Mouse (Mus musculus) hindbrain, embryonic 13.5 days (tissue): ENCODE data around the gene Mark3. TPM values are rescaled to one million over a fixed set of nuclear protein-coding genes. Genes with fewer than 3 reads are reported as not detected.

Experiments used
- ATAC-seq: fragments of 200-750 bp; cut with Nextera tagmentation; 2 replicates; pipeline ENCODE4 v1.8.0; 2017; ENCODE audit warnings: moderate TSS enrichment; ENCODE audit not compliant: low FRiP score
- H3K27ac ChIP-seq: fragments of 300-500 bp; sonication (generic); 2 replicates; pipeline ENCODE4 v1.5.1; 2015; ENCODE audit warnings: inconsistent platforms, mild to moderate bottlenecking, moderate library complexity
- H3K27me3 ChIP-seq: fragments of 300-500 bp; sonication (generic); 2 replicates; pipeline ENCODE4 v1.6.1; 2015; ENCODE audit warnings: mild to moderate bottlenecking, inconsistent platforms
- H3K36me3 ChIP-seq: fragments of 300-500 bp; sonication (generic); 2 replicates; pipeline ENCODE4 v1.6.1; 2015; ENCODE audit warnings: mild to moderate bottlenecking, inconsistent platforms
- H3K4me1 ChIP-seq: fragments of 300-500 bp; sonication (generic); replicated peaks from 2 replicates; pipeline ENCODE4 v1.6.1; 2015; ENCODE audit warnings: inconsistent platforms
- H3K4me2 ChIP-seq: fragments of 300-500 bp; sonication (generic); 2 replicates; pipeline ENCODE4 v1.6.1; 2015; ENCODE audit warnings: inconsistent platforms, mild to moderate bottlenecking, moderate library complexity
- H3K4me3 ChIP-seq: fragments of 300-500 bp; sonication (generic); 2 replicates; pipeline ENCODE4 v1.5.1; 2015; ENCODE audit warnings: mild to moderate bottlenecking, inconsistent platforms
- H3K9ac ChIP-seq: fragments of 300-500 bp; sonication (generic); 2 replicates; pipeline ENCODE4 v1.6.1; 2015; ENCODE audit warnings: mild to moderate bottlenecking, inconsistent platforms
- H3K9me3 ChIP-seq: fragments of 300-500 bp; sonication (generic); 2 replicates; pipeline ENCODE4 v1.6.1; 2016; ENCODE audit warnings: inconsistent platforms
- WGBS: fragments of 180-500 bp; shearing (Covaris S2); methylation state at CpG from one replicate; pipeline ENCODE4 v1.1.7; 2015; 5-methylcytosine and 5-hydroxymethylcytosine counted together
- polyA plus RNA-seq: library from polyadenylated mRNA; unstranded; fragments of >200 nt; fragmentation: Nextera tagmentation; extraction: Ambion mirVana; gene quantifications from 2 replicates; pipeline ENCODE4 v1.2.1, GENCODE M21; 2015

Mark3 gene
- polyA plus RNA-seq, 1 experiment from 2014 or later: 50.9 TPM

DNA sequence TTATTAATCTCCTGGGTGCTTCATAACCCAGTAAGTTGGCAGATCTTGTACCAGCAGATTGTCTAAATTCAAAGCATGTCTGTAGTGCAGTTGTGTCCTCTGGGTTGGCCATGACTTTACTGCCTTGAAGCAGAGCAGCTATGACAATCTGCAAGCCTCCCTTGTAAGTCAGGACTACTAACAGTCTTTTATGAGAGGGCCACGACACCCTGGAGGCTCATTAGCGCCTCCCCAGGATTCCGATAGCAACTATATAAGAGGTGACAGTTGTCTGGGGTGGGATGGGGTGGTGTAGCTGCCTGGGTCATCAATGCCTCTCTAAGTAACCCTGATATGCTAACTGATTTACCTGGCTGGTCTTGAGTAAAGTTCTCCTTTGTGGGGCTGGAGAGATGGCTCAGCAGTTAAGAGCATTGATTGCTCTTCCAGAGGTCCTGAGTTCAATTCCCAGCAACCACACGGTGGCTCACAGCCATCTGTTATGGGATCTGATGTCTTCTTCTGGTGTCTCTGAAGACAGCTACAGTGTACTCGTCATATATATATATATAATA lies 11.2 kb upstream of the Mark3 start:
- H3K27me3 ChIP-seq: no peaks in the 10 kb centered on the region
- H3K4me3 ChIP-seq: no peak overlapping the region
- no peak overlapping the region for H3K27ac ChIP-seq
- peaks cover 11% of the 10 kb centered on the region for H3K4me1 ChIP-seq
- ATAC-seq: no peak
- H3K9me3 ChIP-seq: no peaks in the 10 kb centered on the region
- no peaks in the 10 kb centered on the region for H3K36me3 ChIP-seq
- 46% methylated on average over 5 of the region's 5 CpGs for whole genome bisulfite sequencing
- no peak overlapping the region for H3K9ac ChIP-seq
- H3K4me2 ChIP-seq: no peak overlapping the region

DNA sequence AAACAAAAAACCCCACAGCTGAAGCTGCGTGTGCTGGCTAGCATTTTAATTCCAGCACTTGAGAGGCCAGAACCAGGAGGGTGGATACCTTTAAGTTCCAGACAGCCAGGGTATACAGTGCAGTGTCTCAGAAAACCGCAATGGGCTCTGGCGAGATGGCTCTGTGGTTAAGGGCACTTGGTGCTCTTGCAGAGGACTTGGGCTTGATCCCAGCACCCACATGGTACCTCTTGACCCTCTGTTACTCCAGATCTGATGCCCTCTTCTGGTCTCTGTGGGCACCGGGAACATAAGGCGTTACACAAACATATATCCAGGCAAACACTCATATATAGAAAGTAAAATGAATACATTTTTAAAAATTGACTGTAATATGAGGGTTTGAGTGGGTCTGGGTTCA lies 9.0 kb upstream of the Mark3 start:
- Histone ChIP-seq H3K4me2 (no peak overlapping the region), H3K27ac (no peak overlapping the region), H3K9me3 (no peaks in the 10 kb centered on the region), H3K36me3 (no peaks in the 10 kb centered on the region), H3K9ac (no peak overlapping the region), H3K27me3 (no peaks in the 10 kb centered on the region), H3K4me3 (no peak overlapping the region), H3K4me1 (peaks cover 2% of the 10 kb centered on the region)
- ATAC-seq: no peak
- WGBS: 89% methylated on average over 5 of the region's 5 CpGs

DNA sequence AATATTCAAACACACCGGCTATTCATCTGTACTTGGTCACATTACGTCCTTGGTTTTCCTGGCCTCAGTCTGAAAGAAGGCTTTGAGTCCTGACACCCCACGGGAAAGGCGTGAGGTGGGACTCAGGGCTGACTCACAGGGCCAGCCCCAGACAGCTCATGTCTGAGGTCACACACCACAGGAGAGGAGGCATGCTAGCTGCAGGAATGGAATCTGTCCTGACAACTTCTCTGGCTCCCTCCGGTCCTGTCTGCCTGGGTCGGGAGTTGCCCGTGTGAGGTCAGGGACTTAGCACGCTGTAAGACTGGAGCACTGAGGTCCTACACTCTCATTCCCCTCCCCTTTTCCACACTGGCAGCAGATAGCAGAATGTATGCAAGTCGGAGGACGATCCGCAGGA lies 5.5 kb upstream of the Mark3 start:
- no peaks in the 10 kb centered on the region for H3K9me3 ChIP-seq
- no peak overlapping the region for H3K4me3 ChIP-seq
- H3K4me2 ChIP-seq: no peak overlapping the region
- H3K27ac ChIP-seq: no peak overlapping the region
- H3K9ac ChIP-seq: no peak overlapping the region
- no peaks in the 10 kb centered on the region for H3K27me3 ChIP-seq
- H3K4me1 ChIP-seq: peaks cover 20% of the 10 kb centered on the region
- no peak for ATAC-seq
- H3K36me3 ChIP-seq: no peaks in the 10 kb centered on the region
- 66% methylated on average over 11 of the region's 11 CpGs for WGBS

DNA sequence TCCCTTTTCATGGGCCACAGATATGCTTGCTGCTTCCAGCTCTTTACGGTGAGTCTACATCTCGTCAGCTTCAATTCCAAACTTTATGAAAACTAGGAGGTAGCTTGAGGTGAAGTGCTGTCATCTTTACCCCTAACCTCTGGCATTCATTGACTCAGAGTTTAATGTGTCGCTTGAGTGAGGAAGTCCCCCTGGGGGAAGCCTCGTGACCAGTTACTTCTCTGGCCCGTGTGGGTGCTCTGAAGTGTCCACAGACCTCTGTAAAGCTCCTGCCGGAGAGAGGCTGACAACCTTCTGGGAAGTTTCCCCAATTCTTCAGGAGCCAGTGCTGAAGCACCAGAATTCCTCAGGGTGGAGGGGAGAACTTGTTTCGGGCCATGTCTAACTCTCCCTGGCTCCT lies 1.9 kb upstream of the Mark3 start:
- no peak overlapping the region for H3K27ac ChIP-seq
- H3K4me2 ChIP-seq: peak overlapping the region; percentile 84; the same call in 1 of the 2 replicates

DNA sequence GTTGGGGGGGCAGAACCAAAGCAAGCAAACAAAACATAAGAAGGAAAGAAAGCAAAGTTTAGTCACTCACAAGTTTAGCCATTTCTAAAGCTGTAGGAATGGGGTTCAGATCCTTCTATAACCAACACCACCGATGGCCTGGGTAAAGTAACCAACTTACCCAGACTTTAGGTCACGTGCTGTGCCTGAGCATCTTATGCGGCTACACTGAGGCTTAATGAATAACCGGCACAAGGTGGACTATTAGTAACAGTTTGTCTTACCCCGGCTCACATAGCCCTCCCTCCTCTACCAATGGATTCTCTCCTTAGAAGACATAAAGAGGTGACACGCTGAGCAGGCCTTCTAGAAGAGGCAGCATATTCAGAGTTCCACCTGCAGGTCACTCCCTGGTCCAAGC lies 1.0 kb upstream of the Mark3 start:
- Histone ChIP-seq H3K36me3 (no peaks in the 10 kb centered on the region), H3K27ac (peak overlapping the region; percentile 98), H3K4me1 (peaks cover 35% of the 10 kb centered on the region), H3K27me3 (no peaks in the 10 kb centered on the region), H3K4me2 (peak overlapping the region; percentile 84), H3K4me3 (peak overlapping the region; percentile 99), H3K9me3 (no peaks in the 10 kb centered on the region), H3K9ac (peak overlapping the region; percentile 69)
- no peak for ATAC-seq
- WGBS: 32% methylated on average over 6 of the region's 6 CpGs

More for the DNA sequence above, 1.9 kb upstream of the Mark3 start:
- H3K4me1 ChIP-seq: peaks cover 35% of the 10 kb centered on the region
- no peaks in the 10 kb centered on the region for H3K36me3 ChIP-seq
- H3K4me3 ChIP-seq: no peak overlapping the region
- WGBS: 82% methylated on average over 7 of the region's 7 CpGs
- ATAC-seq: no peak
- H3K9ac ChIP-seq: peak overlapping the region; percentile 69; the same call in 1 of the 2 replicates
- no peaks in the 10 kb centered on the region for H3K9me3 ChIP-seq
- H3K27me3 ChIP-seq: no peaks in the 10 kb centered on the region

DNA sequence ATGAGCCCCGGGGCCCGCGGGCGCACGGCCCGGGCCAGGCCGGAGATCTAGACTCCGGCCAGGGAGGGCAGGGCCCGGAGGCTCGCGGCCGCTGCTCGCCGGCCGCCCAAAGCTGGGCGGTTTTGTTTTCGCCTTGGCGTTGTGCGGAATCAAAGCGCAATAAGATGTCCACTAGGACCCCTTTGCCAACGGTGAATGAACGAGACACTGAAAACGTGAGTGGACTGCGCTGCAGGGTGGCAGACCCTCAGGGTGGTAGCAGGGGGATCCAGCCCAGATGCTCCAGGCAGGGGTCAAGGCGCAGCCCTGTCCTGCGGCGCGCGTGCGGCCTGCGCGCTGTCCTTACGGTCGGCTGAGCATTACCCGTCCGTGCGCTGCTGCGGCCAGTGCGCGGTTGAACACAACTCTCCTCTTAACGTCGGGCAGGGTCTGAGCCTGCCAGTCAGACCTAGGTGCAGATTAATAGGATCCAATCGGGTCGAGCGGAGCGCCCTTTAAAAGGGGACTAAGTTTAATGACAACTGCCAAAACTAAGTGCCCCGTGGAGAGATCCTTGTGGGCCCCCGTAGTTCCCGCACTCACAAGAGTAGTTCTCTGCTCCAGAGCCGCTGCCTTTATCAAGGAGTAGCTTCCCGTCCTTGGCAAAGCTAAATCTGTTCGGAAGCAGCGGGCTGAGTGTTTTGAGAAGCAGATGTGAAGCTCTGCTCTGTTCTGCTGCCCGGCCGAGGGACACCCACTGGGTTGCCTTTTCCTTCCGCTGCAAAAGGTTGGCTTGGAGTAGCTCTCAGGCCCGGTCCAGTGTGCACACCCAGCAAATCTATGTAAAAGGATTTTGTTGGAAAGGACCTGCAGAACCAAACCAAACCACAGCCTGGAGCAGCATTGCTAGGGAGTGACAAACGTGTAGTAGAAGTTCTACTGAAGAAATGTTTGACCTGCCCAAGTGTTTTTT lies 840 bp downstream of the Mark3 start:
- WGBS: under 1% methylated on average over 57 of the region's 58 CpGs
- Histone ChIP-seq H3K4me2 (peak overlapping the region; percentile 84), H3K9me3 (no peaks in the 10 kb centered on the region), H3K9ac (peak overlapping the region; percentile 100), H3K4me3 (peak overlapping the region; percentile 99), H3K4me1 (peaks cover 35% of the 10 kb centered on the region), H3K27ac (peak overlapping the region; percentile 98), H3K36me3 (no peaks in the 10 kb centered on the region), H3K27me3 (no peaks in the 10 kb centered on the region)
- ATAC-seq: peak; percentile 29

DNA sequence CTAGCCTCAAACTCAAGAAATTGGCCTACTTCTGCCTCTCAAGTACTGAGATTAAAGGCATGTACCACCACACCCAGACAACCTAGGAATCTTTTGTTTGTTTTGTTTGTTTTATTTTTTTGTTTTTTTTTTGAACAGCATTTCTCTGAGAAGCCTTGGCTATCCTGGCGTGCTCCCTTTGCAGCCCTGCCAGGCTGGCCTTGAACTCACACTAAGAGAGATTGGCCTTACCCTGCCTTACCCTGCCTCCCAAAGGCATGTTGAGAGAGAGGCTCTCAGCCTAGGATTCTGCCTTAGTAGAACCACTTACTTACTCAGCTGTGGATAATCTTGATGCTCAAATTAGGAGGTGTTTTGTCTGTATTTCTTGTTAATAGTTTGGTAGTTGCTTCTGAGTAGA lies 8.7 kb downstream of the Mark3 start:
- Histone ChIP-seq H3K4me2 (no peak overlapping the region), H3K4me3 (no peak overlapping the region), H3K9ac (no peak overlapping the region), H3K27ac (no peak overlapping the region), H3K27me3 (no peaks in the 10 kb centered on the region), H3K36me3 (no peaks in the 10 kb centered on the region), H3K4me1 (peaks cover 10% of the 10 kb centered on the region), H3K9me3 (no peaks in the 10 kb centered on the region)
- no peak for ATAC-seq
- WGBS: 71% methylated on average over 1 of the region's 1 CpGs

DNA sequence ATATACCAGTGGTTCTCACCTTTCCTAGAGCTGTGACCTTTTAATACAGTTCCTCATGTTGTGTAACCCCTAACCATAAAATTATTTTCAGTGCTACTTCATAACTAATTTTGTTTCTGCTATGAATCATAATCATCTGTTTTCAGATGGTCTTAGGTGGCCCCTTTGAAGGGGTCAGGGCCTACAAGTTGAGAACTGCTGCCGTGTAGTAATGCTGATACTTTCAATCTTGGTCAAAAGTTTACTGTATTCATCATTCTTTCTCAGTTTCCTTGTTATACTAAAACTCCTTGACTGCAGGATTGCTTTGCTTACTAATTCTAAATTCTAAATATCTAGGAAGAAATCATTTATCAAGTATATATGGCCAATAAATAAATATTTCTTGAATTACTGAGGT lies 10.1 kb downstream of the Mark3 start:
- H3K9ac ChIP-seq: no peak overlapping the region
- no peaks in the 10 kb centered on the region for H3K36me3 ChIP-seq
- H3K9me3 ChIP-seq: no peaks in the 10 kb centered on the region
- 92% methylated on average over 1 of the region's 1 CpGs for WGBS
- no peak overlapping the region for H3K27ac ChIP-seq
- H3K4me2 ChIP-seq: no peak overlapping the region
- no peaks in the 10 kb centered on the region for H3K27me3 ChIP-seq
- H3K4me1 ChIP-seq: peaks cover 12% of the 10 kb centered on the region
- ATAC-seq: no peak
- no peak overlapping the region for H3K4me3 ChIP-seq

DNA sequence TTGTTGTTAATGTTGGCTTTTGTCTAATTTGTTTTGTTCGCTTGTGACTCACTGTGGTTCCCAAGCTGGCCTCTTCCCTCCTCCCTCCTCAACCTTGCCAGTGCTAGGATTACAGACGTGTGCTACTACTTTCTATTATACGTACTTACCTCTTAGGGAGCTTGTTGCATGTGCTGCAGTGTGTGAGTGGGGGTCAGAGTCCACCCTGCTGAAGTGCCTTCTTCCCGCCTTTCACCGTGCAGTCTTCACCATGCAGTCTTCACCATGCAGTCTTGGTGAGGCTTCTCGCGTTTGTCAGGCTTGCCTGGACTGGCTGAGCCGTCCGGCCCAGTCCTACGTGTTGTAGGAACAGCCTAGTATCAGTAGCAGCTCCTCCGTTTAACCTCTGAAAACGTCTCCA lies 12.9 kb downstream of the Mark3 start:
- Histone ChIP-seq H3K4me1 (peaks cover 12% of the 10 kb centered on the region), H3K9me3 (no peaks in the 10 kb centered on the region), H3K4me2 (no peak overlapping the region), H3K27me3 (no peaks in the 10 kb centered on the region), H3K36me3 (no peaks in the 10 kb centered on the region), H3K27ac (no peak overlapping the region), H3K9ac (no peak overlapping the region), H3K4me3 (no peak overlapping the region)
- 90% methylated on average over 12 of the region's 12 CpGs for WGBS
- no peak for ATAC-seq

DNA sequence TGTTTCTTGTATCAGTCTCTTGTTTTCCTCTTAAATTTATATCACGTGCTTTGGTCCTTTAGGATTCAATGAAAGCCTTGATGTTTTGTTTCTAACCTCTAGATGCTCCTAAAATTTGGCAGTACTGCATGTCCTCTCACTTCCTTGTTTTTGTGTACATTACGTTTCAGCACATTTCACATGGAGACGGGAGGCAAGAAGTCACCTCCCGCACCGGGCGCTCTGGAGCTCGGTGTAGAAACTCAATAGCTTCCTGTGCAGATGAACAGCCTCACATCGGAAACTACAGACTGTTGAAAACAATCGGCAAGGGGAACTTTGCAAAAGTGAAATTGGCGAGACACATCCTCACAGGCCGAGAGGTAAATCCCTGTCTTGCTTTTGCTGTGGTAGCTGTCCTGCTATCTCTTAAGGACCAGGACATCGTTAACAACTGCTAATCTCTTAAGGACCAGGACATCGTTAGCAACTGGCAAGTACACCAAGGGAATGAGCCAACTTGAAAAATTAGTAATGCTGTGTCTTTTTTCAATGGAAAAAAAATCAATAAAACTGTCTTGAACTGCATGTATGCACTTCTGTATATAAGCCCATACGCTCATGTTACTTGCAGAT lies 18.2 kb downstream of the Mark3 start:
- H3K27me3 ChIP-seq: no peaks in the 10 kb centered on the region
- H3K4me3 ChIP-seq: no peak overlapping the region
- H3K27ac ChIP-seq: no peak overlapping the region
- no peaks in the 10 kb centered on the region for H3K9me3 ChIP-seq
- no peak overlapping the region for H3K4me2 ChIP-seq
- WGBS: 89% methylated on average over 14 of the region's 14 CpGs
- ATAC-seq: no peak
- H3K4me1 ChIP-seq: peaks cover 3% of the 10 kb centered on the region; the same call in 1 of the 2 replicates
- no peak overlapping the region for H3K9ac ChIP-seq
- peaks cover 46% of the 10 kb centered on the region for H3K36me3 ChIP-seq

DNA sequence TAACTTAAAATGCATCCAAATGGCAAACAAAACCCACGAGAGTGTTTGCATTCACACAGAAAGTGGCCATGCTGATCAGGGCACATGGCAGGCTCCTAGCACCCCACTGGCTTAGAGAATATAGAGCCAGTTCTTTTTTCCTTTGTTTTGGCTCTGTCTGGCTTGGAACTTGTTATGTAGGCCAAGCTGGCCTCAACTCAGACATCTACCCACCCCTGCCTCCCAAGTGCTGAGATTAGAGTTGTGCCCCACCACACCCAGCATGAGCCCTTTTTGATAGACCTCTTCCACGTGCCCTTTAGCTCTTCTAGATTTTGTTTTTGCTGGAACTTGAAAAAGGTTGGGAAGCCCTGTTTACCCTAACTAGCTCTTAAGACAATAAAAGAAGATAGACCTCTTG lies 19.5 kb downstream of the Mark3 start:
- 72% methylated on average over 2 of the region's 2 CpGs for WGBS
- no peak for ATAC-seq
- H3K36me3 ChIP-seq: peaks cover 57% of the 10 kb centered on the region

DNA sequence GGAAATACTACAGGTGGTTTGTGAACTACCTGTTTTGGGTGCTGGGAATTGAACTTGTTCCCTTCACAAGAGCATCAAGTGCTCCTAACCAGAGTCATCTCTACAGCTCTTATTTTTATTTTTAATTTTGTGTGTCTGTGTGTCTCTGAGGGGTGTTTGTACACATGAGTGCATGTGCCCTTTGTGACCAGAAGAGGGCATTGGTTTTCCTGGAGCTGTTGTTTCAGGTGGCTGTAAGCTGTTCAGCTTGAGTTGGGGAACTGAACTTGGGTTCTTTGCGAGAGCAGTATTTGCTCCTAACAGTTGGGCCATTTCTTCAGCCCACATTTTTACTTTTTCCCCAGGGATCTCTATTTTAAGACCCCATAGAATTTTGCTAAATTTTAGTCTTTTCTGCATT lies 23.0 kb downstream of the Mark3 start:
- no peak overlapping the region for H3K9ac ChIP-seq
- no peaks in the 10 kb centered on the region for H3K27me3 ChIP-seq
- H3K9me3 ChIP-seq: no peaks in the 10 kb centered on the region
- ATAC-seq: no peak
- peaks cover 80% of the 10 kb centered on the region for H3K36me3 ChIP-seq
- no peak overlapping the region for H3K4me3 ChIP-seq
- no peak overlapping the region for H3K4me2 ChIP-seq
- H3K4me1 ChIP-seq: no peaks in the 10 kb centered on the region
- 94% methylated on average over 1 of the region's 1 CpGs for WGBS
- no peak overlapping the region for H3K27ac ChIP-seq

More for the DNA sequence above, 19.5 kb downstream of the Mark3 start:
- no peak overlapping the region for H3K27ac ChIP-seq
- no peaks in the 10 kb centered on the region for H3K27me3 ChIP-seq
- no peak overlapping the region for H3K4me3 ChIP-seq
- no peaks in the 10 kb centered on the region for H3K9me3 ChIP-seq
- H3K4me2 ChIP-seq: no peak overlapping the region
- H3K9ac ChIP-seq: no peak overlapping the region
- peaks cover 3% of the 10 kb centered on the region; the same call in 1 of the 2 replicates for H3K4me1 ChIP-seq
